11 mouse cellular contexts compared by ENCODE assay signal in the genomic region with DNA sequence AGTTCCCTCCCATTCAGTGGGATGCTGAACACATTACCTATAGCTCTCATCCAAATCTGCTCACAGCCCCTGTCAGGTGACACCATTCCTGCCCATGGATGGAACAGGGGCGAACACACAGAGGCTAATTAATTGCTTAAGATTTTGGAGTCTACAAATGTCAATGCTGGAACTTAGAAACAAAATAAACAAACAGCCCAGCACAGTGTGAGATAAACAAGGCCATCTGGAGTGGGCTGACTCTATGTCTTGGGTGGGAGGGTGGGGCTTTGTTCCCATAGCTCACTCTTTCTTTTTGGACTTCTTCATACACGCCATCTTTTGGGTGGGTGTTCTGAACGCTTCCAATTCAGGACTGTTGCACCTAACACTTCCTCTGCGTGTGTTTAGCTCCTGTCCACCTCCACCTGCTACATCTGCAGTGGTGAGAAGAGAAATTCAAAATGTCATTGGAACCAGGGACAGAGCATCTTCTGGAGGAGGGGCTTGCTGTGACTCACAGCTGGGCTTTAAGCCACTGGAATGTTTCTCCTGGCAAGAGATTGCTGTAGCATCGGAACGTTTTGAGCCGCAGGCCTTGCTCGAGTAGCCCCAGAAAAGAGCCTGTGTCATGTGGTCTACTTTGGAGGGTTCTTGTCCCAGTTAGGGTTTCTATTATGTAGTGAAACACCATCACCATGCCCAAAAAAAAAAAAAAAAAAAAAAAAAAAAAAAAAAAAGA. TPM values are rescaled to one million over a fixed set of nuclear protein-coding genes. Genes with fewer than 3 reads are reported as not detected.
DNase-seq lines count a peak whose midpoint lies in the region; TF ChIP-seq lines count a peak whose summit lies in the region.
"Had no signal": no experiment of that assay in that cellular context is flagged by ENCODE, and none has a peak within 500 bp of the region (broad histone marks: within the 10 kb centered on the region; RNA-seq: fewer than 3 reads in every experiment).

No protein-coding gene starts in this region.

- H3K9ac ChIP-seq in ES-E14 (ENCODE audit: insufficient read depth, low read depth, low read length, poor library complexity, severe bottlenecking): no peak overlapping the region
- H3K9ac ChIP-seq: hindbrain, embryonic 15.5 days had no signal

- H3K4me3 ChIP-seq in ES-E14 (ENCODE audit: insufficient read depth in 1 of 2, low read depth in 1 of 2, low read length in 2 of 2, poor library complexity in 1 of 2, severe bottlenecking in 1 of 2): no peak overlapping the region
- H3K4me3 ChIP-seq: hindbrain, embryonic 15.5 days; layer of hippocampus, adult 2 months had no signal

- H3K4me1 ChIP-seq in ES-E14 (ENCODE audit: control insufficient read depth in 2 of 2, insufficient read depth in 2 of 2, low read length in 2 of 2, poor library complexity in 1 of 2): peaks cover 3 to 4% of the 10 kb centered on the region in 2 experiments; a peak in 2 of 4 replicates

- in situ Hi-C loops in ES-E14 (cut with MboI; ENCODE audit: low sequenced_read_pairs in 2 of 2, unreplicated experiment in 2 of 2): no loop called here

- DNase-seq in kidney, postnatal 10 days: peak; percentile 64
- DNase-seq in kidney, adult 18-20 months: no peak
- DNase-seq in ES-E14 (ENCODE audit: low read depth, low spot score): no peak
- peak; percentile 67 for DNase-seq in adipocyte (ENCODE audit: low spot score)
- peak; percentile 41 for DNase-seq in lung, postnatal 14 days
- DNase-seq in embryo, embryonic 11 days: no peak
- DNase-seq in layer of hippocampus, adult 18-20 months (ENCODE audit: low spot score in 2 of 2): no peak

- H3K9me3 ChIP-seq in ES-E14 (ENCODE audit: control insufficient read depth, insufficient read depth, low read depth, low read length): no peaks in the 10 kb centered on the region
- H3K9me3 ChIP-seq: G1E; hindbrain, embryonic 15.5 days had no signal

- H3K27ac ChIP-seq in ES-E14 (ENCODE audit: insufficient read depth, low read depth, low read length, poor library complexity, severe bottlenecking): no peak overlapping the region
- H3K27ac ChIP-seq: hindbrain, embryonic 15.5 days; layer of hippocampus, adult 2 months; stomach, postnatal 0 days had no signal

- H3K36me3 ChIP-seq in ES-E14 (ENCODE audit: control insufficient read depth, insufficient read depth, low read length, poor library complexity, severe bottlenecking): no peaks in the 10 kb centered on the region
- H3K36me3 ChIP-seq: G1E; hindbrain, embryonic 15.5 days had no signal

TF ChIP-seq in ES-E14, 5 proteins besides CTCF, POLR2A, EP300 and RAD21:
- no peak for TF ChIP-seq CHD2 (IDR thresholded peaks at IDR 0.05; ENCODE audit: low read depth, low read length)
- TF ChIP-seq ZNF384 (IDR thresholded peaks at IDR 0.05; ENCODE audit: low read depth, low read length): peak; percentile 51; the same call in 1 of the 2 replicates
TF ChIP-seq in ES-E14: peak in this region for 1.

RNA-seq across cellular contexts. Expression of a gene that starts 37.0 kb away (rescaled TPM):
- 54.7 and 55.0 TPM in 2 replicates for total RNA-seq in ES-E14 (2012; rRNA removed)
- 10 to 100 TPM; 64.4 to 66.8 TPM for total RNA-seq in layer of hippocampus, adult 18-20 months (2021)

Comparison
In these comparisons a context has a peak if more than half of its experiments do, and no peak if none do; other contexts are left out.
1. DNase-seq: peak in kidney, postnatal 10 days (single experiment), adipocyte (single experiment) and lung, postnatal 14 days (single experiment); none in kidney, adult 18-20 months (single experiment), ES-E14 (single experiment), embryo, embryonic 11 days (single experiment) and layer of hippocampus, adult 18-20 months (0 of 2).